Mouse (Mus musculus): ENCODE data around the gene Psmd6. TPM values are rescaled to one million over a fixed set of nuclear protein-coding genes. Genes with fewer than 3 reads are reported as not detected.

The Psmd6 gene
- total RNA-seq, 1 experiment, result 187 TPM

GRCm38 (mm10) chr14:14080604-14081194 lies 40.1 kb downstream of the Psmd6 start:
- in situ Hi-C loops (cut with MboI; ENCODE audit: low sequenced_read_pairs in 2 of 2, unreplicated experiment in 2 of 2), result no loop called here
- no peak for DNase-seq (ENCODE audit: low read depth, low spot score)
- Histone ChIP-seq H3K9ac (ENCODE audit: insufficient read depth, low read depth, low read length, poor library complexity, severe bottlenecking) (no peak overlapping the region), H3K27ac (ENCODE audit: insufficient read depth, low read depth, low read length, poor library complexity, severe bottlenecking) (no peak overlapping the region), H3K4me1 (ENCODE audit: control insufficient read depth in 2 of 2, insufficient read depth in 2 of 2, low read length in 2 of 2, poor library complexity in 1 of 2) (no peaks in the 10 kb centered on the region), H3K4me3 (ENCODE audit: insufficient read depth in 1 of 2, low read depth in 1 of 2, low read length in 2 of 2, poor library complexity in 1 of 2, severe bottlenecking in 1 of 2) (no peak overlapping the region), H3K9me3 (ENCODE audit: control insufficient read depth, insufficient read depth, low read depth, low read length) (no peaks in the 10 kb centered on the region), H3K36me3 (ENCODE audit: control insufficient read depth, insufficient read depth, low read length, poor library complexity, severe bottlenecking) (no peaks in the 10 kb centered on the region)
- TF ChIP-seq HCFC1 (IDR thresholded peaks at IDR 0.05; ENCODE audit: borderline replicate concordance, insufficient read depth, low read length) (no peak), MAFK (IDR thresholded peaks at IDR 0.05; ENCODE audit: insufficient read depth, low read depth, low read length) (no peak), ZNF384 (IDR thresholded peaks at IDR 0.05; ENCODE audit: low read depth, low read length) (no peak), CHD2 (IDR thresholded peaks at IDR 0.05; ENCODE audit: low read depth, low read length) (no peak), ZC3H11A (IDR thresholded peaks at IDR 0.05; ENCODE audit: borderline replicate concordance, low read depth, low read length) (no peak)

GRCm38 (mm10) chr14:14071456-14071855 lies 49.3 kb downstream of the Psmd6 start:
- TF ChIP-seq CHD2 (IDR thresholded peaks at IDR 0.05; ENCODE audit: low read depth, low read length) (no peak), ZNF384 (IDR thresholded peaks at IDR 0.05; ENCODE audit: low read depth, low read length) (no peak), HCFC1 (IDR thresholded peaks at IDR 0.05; ENCODE audit: borderline replicate concordance, insufficient read depth, low read length) (no peak), MAFK (IDR thresholded peaks at IDR 0.05; ENCODE audit: insufficient read depth, low read depth, low read length) (no peak), ZC3H11A (IDR thresholded peaks at IDR 0.05; ENCODE audit: borderline replicate concordance, low read depth, low read length) (no peak)
- H3K4me3 ChIP-seq (ENCODE audit: insufficient read depth in 1 of 2, low read depth in 1 of 2, low read length in 2 of 2, poor library complexity in 1 of 2, severe bottlenecking in 1 of 2), result no peak overlapping the region
- H3K9ac ChIP-seq (ENCODE audit: insufficient read depth, low read depth, low read length, poor library complexity, severe bottlenecking), result no peak overlapping the region
- H3K4me1 ChIP-seq (ENCODE audit: control insufficient read depth in 2 of 2, insufficient read depth in 2 of 2, low read length in 2 of 2, poor library complexity in 1 of 2), result 0 out of 4 replicates have a peak, but pooled peaks cover 0 to 1% of the 10 kb centered on the region in 2 experiments
- H3K36me3 ChIP-seq (ENCODE audit: control insufficient read depth, insufficient read depth, low read length, poor library complexity, severe bottlenecking), result no peaks in the 10 kb centered on the region
- H3K9me3 ChIP-seq (ENCODE audit: control insufficient read depth, insufficient read depth, low read depth, low read length), result no peaks in the 10 kb centered on the region
- no peak for DNase-seq (ENCODE audit: low read depth, low spot score)
- in situ Hi-C loops (cut with MboI; ENCODE audit: low sequenced_read_pairs in 2 of 2, unreplicated experiment in 2 of 2), result no loop called here
- H3K27ac ChIP-seq (ENCODE audit: insufficient read depth, low read depth, low read length, poor library complexity, severe bottlenecking), result no peak overlapping the region

GRCm38 (mm10) chr14:14070541-14071315 lies 50.1 kb downstream of the Psmd6 start:
- TF ChIP-seq ZC3H11A (IDR thresholded peaks at IDR 0.05; ENCODE audit: borderline replicate concordance, low read depth, low read length) (no peak), HCFC1 (IDR thresholded peaks at IDR 0.05; ENCODE audit: borderline replicate concordance, insufficient read depth, low read length) (no peak), CHD2 (IDR thresholded peaks at IDR 0.05; ENCODE audit: low read depth, low read length) (no peak), ZNF384 (IDR thresholded peaks at IDR 0.05; ENCODE audit: low read depth, low read length) (no peak), MAFK (IDR thresholded peaks at IDR 0.05; ENCODE audit: insufficient read depth, low read depth, low read length) (no peak)
- Histone ChIP-seq H3K9me3 (ENCODE audit: control insufficient read depth, insufficient read depth, low read depth, low read length) (no peaks in the 10 kb centered on the region), H3K27ac (ENCODE audit: insufficient read depth, low read depth, low read length, poor library complexity, severe bottlenecking) (no peak overlapping the region), H3K4me3 (ENCODE audit: insufficient read depth in 1 of 2, low read depth in 1 of 2, low read length in 2 of 2, poor library complexity in 1 of 2, severe bottlenecking in 1 of 2) (no peak overlapping the region), H3K4me1 (ENCODE audit: control insufficient read depth in 2 of 2, insufficient read depth in 2 of 2, low read length in 2 of 2, poor library complexity in 1 of 2) (0 out of 4 replicates have a peak, but pooled peaks cover 0 to 1% of the 10 kb centered on the region in 2 experiments), H3K9ac (ENCODE audit: insufficient read depth, low read depth, low read length, poor library complexity, severe bottlenecking) (no peak overlapping the region), H3K36me3 (ENCODE audit: control insufficient read depth, insufficient read depth, low read length, poor library complexity, severe bottlenecking) (no peaks in the 10 kb centered on the region)
- no peak for DNase-seq (ENCODE audit: low read depth, low spot score)
- in situ Hi-C loops (cut with MboI; ENCODE audit: low sequenced_read_pairs in 2 of 2, unreplicated experiment in 2 of 2), result no loop called here

- peaks cover 1 to 2% of the 10 kb centered on the region in 2 experiments; a peak in 1 of 4 replicates for H3K4me1 ChIP-seq (ENCODE audit: control insufficient read depth in 2 of 2, insufficient read depth in 2 of 2, low read length in 2 of 2, poor library complexity in 1 of 2)
- in situ Hi-C loops (cut with MboI; ENCODE audit: low sequenced_read_pairs in 2 of 2, unreplicated experiment in 2 of 2), result no loop called here
These were observed 52.2 kb downstream of the Psmd6 start for GRCm38 (mm10) chr14:14068553-14068952.

More at GRCm38 (mm10) chr14:14068553-14068952, 52.2 kb downstream of the Psmd6 start:
- H3K4me3 ChIP-seq (ENCODE audit: insufficient read depth in 1 of 2, low read depth in 1 of 2, low read length in 2 of 2, poor library complexity in 1 of 2, severe bottlenecking in 1 of 2), result no peak overlapping the region
- TF ChIP-seq HCFC1 (IDR thresholded peaks at IDR 0.05; ENCODE audit: borderline replicate concordance, insufficient read depth, low read length) (no peak), ZNF384 (IDR thresholded peaks at IDR 0.05; ENCODE audit: low read depth, low read length) (no peak), CHD2 (IDR thresholded peaks at IDR 0.05; ENCODE audit: low read depth, low read length) (no peak), MAFK (IDR thresholded peaks at IDR 0.05; ENCODE audit: insufficient read depth, low read depth, low read length) (no peak), ZC3H11A (IDR thresholded peaks at IDR 0.05; ENCODE audit: borderline replicate concordance, low read depth, low read length) (no peak)
- H3K36me3 ChIP-seq (ENCODE audit: control insufficient read depth, insufficient read depth, low read length, poor library complexity, severe bottlenecking), result no peaks in the 10 kb centered on the region
- DNase-seq (ENCODE audit: low read depth, low spot score), result no peak
- H3K27ac ChIP-seq (ENCODE audit: insufficient read depth, low read depth, low read length, poor library complexity, severe bottlenecking), result no peak overlapping the region
- H3K9me3 ChIP-seq (ENCODE audit: control insufficient read depth, insufficient read depth, low read depth, low read length), result no peaks in the 10 kb centered on the region
- H3K9ac ChIP-seq (ENCODE audit: insufficient read depth, low read depth, low read length, poor library complexity, severe bottlenecking), result no peak overlapping the region
